Mouse (Mus musculus) olfactory bulb, adult 2 months (tissue): ENCODE measurements around the gene Nat10. TPM values are rescaled to one million over a fixed set of nuclear protein-coding genes. Genes with fewer than 3 reads are reported as not detected.

Source experiments
- H3K27ac ChIP-seq: fragments of 200-500 bp; 2 replicates; pipeline ENCODE4 v1.5.1; 2012; ENCODE audit warnings: low read depth, low read length; ENCODE audit not compliant: insufficient read depth
- H3K4me1 ChIP-seq: fragments of 200-500 bp; 2 replicates; pipeline ENCODE4 v1.6.1; 2012; ENCODE audit warnings: low read length; ENCODE audit not compliant: control insufficient read depth, insufficient read depth
- H3K4me3 ChIP-seq: fragments of 200-500 bp; 2 replicates; pipeline ENCODE4 v1.5.1; 2012; ENCODE audit warnings: mild to moderate bottlenecking, low read depth, low read length, moderate library complexity; ENCODE audit not compliant: insufficient read depth
- CTCF ChIP-seq: fragments of 200-500 bp; IDR thresholded peaks from 2 replicates; pipeline ENCODE4 v1.5.1; 2012; ENCODE audit warnings: low read depth, mild to moderate bottlenecking, low read length, moderate library complexity; ENCODE audit not compliant: insufficient read depth
- POLR2A ChIP-seq: fragments of 200-500 bp; IDR thresholded peaks from 2 replicates; pipeline ENCODE4 v1.6.1; 2012; ENCODE audit warnings: mild to moderate bottlenecking, low read depth, low read length, moderate library complexity; ENCODE audit not compliant: insufficient read depth
- WGBS: fragments of 180-500 bp; shearing (Covaris S2); methylation state at CpG from one replicate; pipeline ENCODE4 v1.1.7; 2018; 5-methylcytosine and 5-hydroxymethylcytosine counted together
- polyA plus RNA-seq: library from polyadenylated mRNA; stranded (reverse); fragments of >200 nt; gene quantifications from 2 replicates; pipeline ENCODE4 v1.2.4, GENCODE M21; 2012; ENCODE audit warnings: low replicate concordance; ENCODE audit not compliant: missing spikeins, insufficient read depth, insufficient read length

Nat10 gene
- not detected in 2 replicates for polyA plus RNA-seq

DNA sequence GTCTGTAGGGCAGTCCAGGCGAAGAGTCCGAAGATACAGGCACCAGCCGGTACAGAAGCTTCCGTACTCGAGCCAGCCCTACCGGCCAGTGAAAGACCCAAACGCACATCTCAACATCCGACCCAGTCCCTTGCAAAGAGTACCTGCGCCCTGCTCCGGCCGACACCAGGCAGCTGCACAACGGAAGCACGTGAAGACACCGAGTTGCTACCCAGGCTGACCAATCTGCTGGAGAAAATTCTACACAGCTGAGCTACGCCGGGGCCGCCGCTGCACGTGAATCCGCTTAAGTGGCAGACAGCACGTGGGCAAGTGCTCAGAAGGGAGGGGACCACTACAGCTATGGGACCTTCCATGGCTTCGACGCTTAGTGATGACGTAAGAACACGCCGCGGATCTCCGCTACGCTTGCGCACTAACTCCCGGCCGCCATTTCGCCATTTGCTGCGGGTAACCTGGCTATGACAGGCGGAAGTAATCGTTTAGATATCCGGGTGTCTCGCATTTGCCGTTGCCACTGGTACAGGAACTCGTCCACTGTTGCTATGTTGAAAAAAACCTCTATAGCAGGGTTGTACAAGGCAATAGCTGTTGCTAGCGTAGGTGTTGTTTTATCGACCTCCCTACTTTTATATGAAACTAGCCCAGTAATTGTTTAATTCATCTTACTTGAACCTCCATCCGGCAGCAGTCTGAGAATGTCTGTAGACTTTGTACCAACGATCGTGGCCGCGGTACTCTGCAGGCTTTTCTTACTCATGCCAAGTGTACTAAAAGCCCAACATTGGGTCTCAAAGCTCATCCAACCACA lies at the start of gene Nat10:
Gene Nat10, minus strand, starts transcription at position 365 of the 811 bp plus-strand sequence.
- under 1% methylated on average over 47 of the region's 47 CpGs for WGBS
- no peaks in the 10 kb centered on the region for H3K4me1 ChIP-seq
- TF ChIP-seq CTCF: no peak
- TF ChIP-seq POLR2A: 0 out of 2 replicates have a peak, but pooled peaks have one; percentile 39
- H3K4me3 ChIP-seq: peak within 1 kb of the TSS; percentile 70
- no peak within 1 kb of the TSS for H3K27ac ChIP-seq

- TF ChIP-seq POLR2A (no peak), CTCF (no peak)
- no peak overlapping the region for H3K4me3 ChIP-seq
- WGBS: 86% methylated on average over 6 of the region's 6 CpGs
- no peak overlapping the region for H3K27ac ChIP-seq
- H3K4me1 ChIP-seq: no peaks in the 10 kb centered on the region
Measured at GRCm38 (mm10) chr2:103810412-103810811, 49.3 kb upstream of the Nat10 start.

DNA sequence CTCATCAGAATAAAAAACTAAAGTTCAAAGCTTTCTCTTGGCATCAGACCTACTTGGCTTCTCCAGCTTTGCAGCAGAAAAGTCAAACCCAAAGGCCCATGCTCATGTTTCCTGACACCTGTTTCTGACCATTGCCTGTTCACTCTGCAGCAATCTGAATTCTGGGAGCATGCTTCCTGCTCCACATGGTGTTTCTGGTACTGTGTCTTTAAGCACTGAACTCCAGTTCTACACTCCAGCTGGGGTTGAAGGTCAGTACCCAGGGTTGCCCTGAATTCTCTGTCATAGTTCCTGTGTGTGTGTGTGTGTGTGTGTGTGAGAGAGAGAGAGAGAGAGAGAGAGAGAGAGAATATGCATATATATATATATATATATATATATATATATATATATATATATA lies 47.4 kb upstream of the Nat10 start:
- Histone ChIP-seq H3K4me1 (no peaks in the 10 kb centered on the region), H3K4me3 (no peak overlapping the region), H3K27ac (no peak overlapping the region)
- TF ChIP-seq POLR2A (no peak), CTCF (no peak)

DNA sequence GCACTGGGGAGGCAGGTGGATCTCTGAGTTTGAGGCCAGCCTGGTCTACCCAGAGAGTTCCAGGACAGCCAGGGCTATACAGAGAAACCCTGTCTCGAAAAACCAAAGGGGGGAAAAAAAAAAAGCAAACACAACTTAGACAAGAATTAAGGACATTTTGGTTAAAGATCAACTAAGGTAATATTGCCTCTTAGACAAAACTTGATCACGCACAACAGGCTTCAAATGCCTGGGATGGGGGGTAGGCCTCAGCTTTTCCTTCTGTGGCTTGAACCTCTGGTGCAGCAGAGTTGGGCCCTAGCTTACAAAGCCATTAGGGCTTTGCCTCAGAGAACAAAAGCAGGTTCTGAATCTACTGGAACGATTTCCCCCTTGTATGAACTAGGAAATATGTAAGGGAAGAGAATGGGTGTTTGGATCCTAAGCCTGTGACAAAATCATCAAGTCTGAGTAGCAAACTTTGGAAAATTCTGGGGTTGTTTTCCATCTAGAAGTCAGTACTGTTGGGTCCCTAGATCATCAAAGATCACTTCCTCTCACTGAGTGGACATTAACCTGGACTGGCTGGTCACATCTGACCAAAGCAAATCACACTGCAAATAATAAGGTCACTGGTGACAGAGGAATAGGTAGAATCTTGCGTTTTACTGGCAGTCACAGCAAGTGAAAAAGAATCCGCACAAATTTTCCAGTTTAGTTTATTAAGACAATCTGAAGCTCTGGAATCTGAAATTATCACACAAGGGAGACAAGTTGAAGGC lies 42.9 kb upstream of the Nat10 start:
- Histone ChIP-seq H3K4me1 (no peaks in the 10 kb centered on the region), H3K4me3 (no peak overlapping the region), H3K27ac (no peak overlapping the region)
- TF ChIP-seq CTCF (no peak), POLR2A (no peak)
- WGBS: 90% methylated on average over 5 of the region's 5 CpGs

DNA sequence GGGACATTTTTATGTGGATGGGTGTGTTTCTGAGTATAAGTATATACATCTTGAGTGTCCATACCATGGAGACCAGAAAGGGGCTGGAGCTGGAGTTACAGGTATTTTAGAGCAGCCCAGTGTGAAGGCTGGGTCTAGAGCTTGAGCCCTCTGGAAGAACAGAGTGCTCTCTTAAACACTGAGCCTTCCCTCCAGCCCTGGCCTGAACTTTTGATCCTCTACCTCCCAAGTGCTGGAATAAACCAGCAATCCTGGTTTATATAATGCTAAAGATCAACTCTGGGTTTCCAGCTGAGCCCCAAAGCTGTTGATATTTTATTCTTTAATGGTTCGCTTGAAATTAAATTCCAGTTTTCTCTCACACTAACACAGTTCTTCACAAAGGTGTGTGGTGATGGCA lies 41.4 kb upstream of the Nat10 start:
- no peak overlapping the region for H3K4me3 ChIP-seq
- TF ChIP-seq POLR2A: no peak
- no peak for TF ChIP-seq CTCF
- no peak overlapping the region for H3K27ac ChIP-seq
- WGBS: 87% methylated on average over 1 of the region's 1 CpGs
- no peaks in the 10 kb centered on the region for H3K4me1 ChIP-seq

DNA sequence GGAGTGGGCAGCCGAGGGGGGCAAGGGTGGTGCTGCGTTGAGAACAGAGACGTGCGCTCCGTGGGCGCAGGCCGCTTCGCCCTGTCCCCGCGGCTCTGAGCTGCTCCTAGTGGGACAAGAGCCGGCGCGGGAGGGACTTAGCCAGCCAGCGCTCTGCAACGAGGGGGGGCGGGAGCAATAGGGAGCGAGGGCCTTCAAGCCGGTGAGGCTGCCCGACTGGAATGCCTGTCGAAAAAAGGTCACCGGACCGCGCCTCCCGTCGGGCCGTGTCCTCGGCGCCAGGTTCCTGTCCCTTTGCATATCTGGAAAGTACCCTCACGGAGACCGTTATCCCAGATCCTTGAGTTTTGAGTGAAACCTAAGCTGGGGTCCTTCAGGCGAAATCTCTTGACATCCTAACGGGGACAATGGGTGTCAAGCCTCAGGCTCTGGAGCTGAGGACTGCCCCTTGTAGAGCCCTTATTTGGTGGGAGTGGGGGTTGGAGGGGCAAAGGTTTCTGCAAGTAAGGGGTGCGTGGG lies 36.5 kb upstream of the Nat10 start, which contains the start of gene Caprin1:
Gene Caprin1, minus strand, starts transcription at position 159 of the 519 bp plus-strand sequence.
- TF ChIP-seq POLR2A (peak; percentile 65), CTCF (no peak)
- WGBS: under 1% methylated on average over 33 of the region's 33 CpGs
- peaks cover 2% of the 10 kb centered on the region; the same call in 1 of the 2 replicates for H3K4me1 ChIP-seq
- H3K4me3 ChIP-seq: peak within 1 kb of the TSS; percentile 87
- H3K27ac ChIP-seq: peak within 1 kb of the TSS; percentile 97

DNA sequence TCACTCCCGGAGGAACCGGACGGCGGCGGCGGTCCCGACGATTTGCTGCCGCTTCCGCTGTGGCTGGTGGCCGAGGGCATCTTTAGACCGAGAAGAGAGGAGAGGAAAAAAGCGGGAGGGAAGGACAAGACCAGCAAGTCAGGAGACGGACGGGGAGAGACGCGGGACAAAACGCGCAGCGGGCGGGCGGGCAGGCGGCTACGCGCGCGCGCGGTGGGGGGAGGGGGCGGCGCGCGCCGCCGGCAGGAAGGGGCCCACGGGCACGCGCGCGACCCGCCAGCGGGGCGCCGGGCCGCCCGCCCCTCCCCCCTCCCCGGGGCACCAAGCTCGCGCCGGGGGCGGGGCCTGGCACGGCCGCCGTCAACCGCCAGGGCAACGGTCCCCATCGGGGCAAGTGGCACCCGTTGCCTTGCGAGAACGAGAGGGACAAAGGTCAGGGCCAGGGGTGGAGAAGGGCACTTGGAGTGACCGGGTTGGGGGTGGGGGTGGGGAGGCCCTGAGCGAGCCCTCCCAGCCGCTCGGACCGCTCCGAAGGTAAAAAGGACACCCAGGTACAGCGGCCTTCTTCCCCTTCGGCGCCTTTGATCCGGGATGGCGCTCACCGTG lies 35.9 kb upstream of the Nat10 start:
- TF ChIP-seq POLR2A (no peak), CTCF (no peak)
- peak overlapping the region; percentile 97 for H3K27ac ChIP-seq
- H3K4me3 ChIP-seq: peak overlapping the region; percentile 87
- 1% methylated on average over 70 of the region's 72 CpGs for WGBS
- peaks cover 2% of the 10 kb centered on the region; the same call in 1 of the 2 replicates for H3K4me1 ChIP-seq

DNA sequence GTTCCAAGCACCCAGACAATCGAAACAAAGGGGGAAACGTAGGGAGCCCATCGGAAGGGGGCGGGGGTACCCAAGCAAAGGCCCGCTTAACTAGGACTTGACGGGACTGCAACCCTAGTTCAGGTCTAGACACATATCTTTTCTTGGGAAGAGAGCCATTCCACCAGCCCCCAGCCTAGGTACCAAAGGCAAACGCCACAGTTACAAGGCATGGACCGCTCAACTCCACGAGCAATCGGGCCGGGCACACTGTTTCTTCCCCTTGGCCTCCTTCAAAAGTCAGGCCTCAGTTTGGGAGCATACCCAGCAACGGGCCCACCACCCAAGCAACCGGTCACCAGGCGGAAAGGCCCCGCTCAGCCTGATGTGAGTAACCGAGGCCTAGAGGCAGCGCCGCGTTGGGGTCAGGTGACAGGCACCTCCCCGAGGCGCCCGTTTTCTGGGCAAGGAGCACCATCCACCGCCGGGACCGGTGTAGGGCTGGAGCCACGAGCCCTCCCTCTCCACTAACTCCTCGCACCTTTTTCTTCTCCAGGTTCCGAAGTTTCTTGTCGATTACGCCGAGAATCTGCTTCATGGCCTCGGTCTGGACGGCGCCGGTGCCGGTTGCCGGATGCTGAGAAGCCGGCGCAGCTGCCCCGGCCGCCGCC lies 35.3 kb upstream of the Nat10 start:
- peak overlapping the region; percentile 87 for H3K4me3 ChIP-seq
- H3K4me1 ChIP-seq: peaks cover 2% of the 10 kb centered on the region; the same call in 1 of the 2 replicates
- peak overlapping the region; percentile 82 for H3K27ac ChIP-seq
- no peak for TF ChIP-seq CTCF
- TF ChIP-seq POLR2A: no peak
- WGBS: under 1% methylated on average over 42 of the region's 42 CpGs
